Mouse (Mus musculus): ENCODE data around the gene Cypt1. TPM values are rescaled to one million over a fixed set of nuclear protein-coding genes. Genes with fewer than 3 reads are reported as not detected.

Gene Cypt1
- total RNA-seq (2014; rRNA removed; ENCODE audit: low replicate concordance), result not detected in 2 replicates
- polyA plus RNA-seq (2015; fragmentation: Nextera tagmentation; extraction: Ambion mirVana), result not detected in 2 replicates

DNA sequence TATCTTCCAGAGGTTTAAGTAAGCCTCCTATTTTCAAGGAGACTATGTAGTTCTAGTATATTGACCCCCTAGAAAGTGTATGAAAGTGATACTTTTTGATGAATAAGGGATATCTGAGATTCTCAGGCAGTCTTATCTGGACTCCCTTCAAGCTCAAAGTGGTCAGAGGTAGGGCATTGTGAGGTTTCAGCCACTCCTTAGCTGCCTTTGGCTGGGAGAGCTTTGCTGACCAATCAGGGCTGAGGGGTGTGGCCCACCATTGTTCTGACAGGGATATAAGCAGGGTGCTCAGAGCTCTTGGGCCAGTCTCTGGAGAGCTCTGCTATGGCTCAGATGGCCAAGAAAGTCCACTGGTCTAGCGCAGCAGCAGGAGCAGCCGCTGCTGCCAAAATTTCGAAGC is at the start of gene Cypt1:
Gene Cypt1 (plus strand): TSS at position 301 of the 400 bp plus-strand sequence.
- Histone ChIP-seq H3K4me2 (ENCODE audit: low read depth, low read length) (no peak within 1 kb of the TSS), H3K27me3 (ENCODE audit: control insufficient read depth, insufficient read depth, low read length) (no peaks in the 10 kb centered on the region), H3K36me3 (replicated peaks; ENCODE audit: control insufficient read depth, insufficient read depth, low read length) (no peaks in the 10 kb centered on the region), H3K9me3 (replicated peaks; ENCODE audit: control insufficient read depth, low read length) (no peaks in the 10 kb centered on the region), H3K4me3 (ENCODE audit: low read depth, low read length) (no peak within 1 kb of the TSS), H3K4me1 (ENCODE audit: control insufficient read depth, insufficient read depth) (no peaks in the 10 kb centered on the region), H3K27ac (ENCODE audit: low read depth) (no peak within 1 kb of the TSS), H3K9ac (replicated peaks; ENCODE audit: low read depth, low read length) (no peak within 1 kb of the TSS)
- 86% methylated on average over 3 of the region's 3 CpGs for WGBS
- ATAC-seq (ENCODE audit: insufficient read depth, low read depth), result no peak
- DNase-seq (ENCODE audit: low spot score), result no peak
- TF ChIP-seq CTCF (IDR thresholded peaks at IDR 0.05; ENCODE audit: low read depth) (no peak), EP300 (IDR thresholded peaks at IDR 0.05; ENCODE audit: low read depth) (no peak)

DNA sequence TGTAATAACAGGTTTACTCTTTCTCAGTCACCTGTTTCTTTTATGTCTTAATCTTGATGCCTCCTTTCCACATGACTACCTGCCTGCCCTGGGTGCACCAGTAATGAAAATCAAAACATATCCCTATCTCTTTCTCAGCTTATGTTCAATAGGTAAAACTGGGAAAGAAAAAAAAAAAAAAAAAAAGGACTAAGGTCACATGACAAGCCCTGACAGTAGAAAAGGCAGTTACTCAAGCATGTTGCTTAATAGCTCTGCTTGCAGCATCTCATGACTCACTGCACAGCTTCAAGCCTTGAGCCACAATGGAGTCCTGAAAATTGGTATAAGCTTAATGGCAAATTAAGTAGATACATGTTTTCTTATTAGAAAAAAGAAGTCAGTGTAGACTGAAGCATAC is 24.1 kb downstream of the Cypt1 start:
- Histone ChIP-seq H3K4me3 (ENCODE audit: low read depth, low read length) (no peak overlapping the region), H3K36me3 (replicated peaks; ENCODE audit: control insufficient read depth, insufficient read depth, low read length) (no peaks in the 10 kb centered on the region), H3K4me2 (ENCODE audit: low read depth, low read length) (no peak overlapping the region), H3K27ac (ENCODE audit: low read depth) (no peak overlapping the region), H3K27me3 (ENCODE audit: control insufficient read depth, insufficient read depth, low read length) (no peaks in the 10 kb centered on the region), H3K4me1 (ENCODE audit: control insufficient read depth, insufficient read depth) (no peaks in the 10 kb centered on the region), H3K9me3 (replicated peaks; ENCODE audit: control insufficient read depth, low read length) (no peaks in the 10 kb centered on the region), H3K9ac (replicated peaks; ENCODE audit: low read depth, low read length) (no peak overlapping the region)
- TF ChIP-seq EP300 (IDR thresholded peaks at IDR 0.05; ENCODE audit: low read depth) (no peak), CTCF (IDR thresholded peaks at IDR 0.05; ENCODE audit: low read depth) (no peak)
- no peak for DNase-seq (ENCODE audit: low spot score)
- no peak for ATAC-seq (ENCODE audit: insufficient read depth, low read depth)

DNA sequence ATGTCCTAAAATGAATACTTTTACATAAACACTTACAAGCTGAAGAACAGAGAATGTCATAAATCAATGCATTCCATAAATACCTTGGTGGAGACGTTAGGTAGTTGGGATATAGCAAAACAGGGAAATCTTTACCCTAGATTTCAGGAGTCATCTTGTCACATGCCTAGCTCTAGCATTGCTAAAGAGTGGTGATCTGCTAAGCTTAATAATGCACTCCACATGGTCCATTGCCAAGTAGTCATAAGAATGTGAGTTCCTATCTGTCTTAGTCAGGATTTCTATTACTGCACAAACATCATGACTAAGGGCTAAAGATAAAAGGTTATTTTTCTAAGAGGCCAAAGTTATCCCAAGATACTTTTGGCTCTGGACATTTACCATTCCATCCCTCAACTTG is 34.4 kb downstream of the Cypt1 start:
- 21% methylated on average over 1 of the region's 1 CpGs for WGBS
- no peak for ATAC-seq (ENCODE audit: insufficient read depth, low read depth)
- DNase-seq (ENCODE audit: low spot score), result no peak

DNA sequence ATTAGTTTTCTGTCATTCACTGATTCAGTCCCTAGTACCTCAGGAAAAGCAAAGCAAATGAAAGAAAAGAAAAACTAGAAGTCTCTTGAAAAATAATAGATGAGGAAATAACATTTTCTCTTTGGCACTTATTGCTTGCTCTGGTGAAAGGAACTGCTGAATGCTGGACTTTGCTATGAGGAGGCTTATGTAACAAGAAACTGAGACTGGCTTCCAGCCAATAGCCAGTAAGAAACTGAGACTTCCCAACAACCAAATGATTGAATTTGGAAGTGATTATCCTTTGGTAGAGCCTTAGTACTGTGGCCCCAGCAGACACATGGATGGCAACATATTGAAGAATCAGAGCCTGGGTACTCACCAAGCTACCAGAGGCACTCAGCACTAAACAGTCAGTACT is 35.8 kb downstream of the Cypt1 start:
- TF ChIP-seq EP300 (IDR thresholded peaks at IDR 0.05; ENCODE audit: low read depth) (no peak), CTCF (IDR thresholded peaks at IDR 0.05; ENCODE audit: low read depth) (no peak)
- Histone ChIP-seq H3K27ac (ENCODE audit: low read depth) (no peak overlapping the region), H3K9ac (replicated peaks; ENCODE audit: low read depth, low read length) (no peak overlapping the region), H3K4me3 (ENCODE audit: low read depth, low read length) (no peak overlapping the region), H3K9me3 (replicated peaks; ENCODE audit: control insufficient read depth, low read length) (no peaks in the 10 kb centered on the region), H3K4me2 (ENCODE audit: low read depth, low read length) (no peak overlapping the region), H3K4me1 (ENCODE audit: control insufficient read depth, insufficient read depth) (no peaks in the 10 kb centered on the region), H3K36me3 (replicated peaks; ENCODE audit: control insufficient read depth, insufficient read depth, low read length) (no peaks in the 10 kb centered on the region), H3K27me3 (ENCODE audit: control insufficient read depth, insufficient read depth, low read length) (no peaks in the 10 kb centered on the region)
- no peak for DNase-seq (ENCODE audit: low spot score)
- ATAC-seq (ENCODE audit: insufficient read depth, low read depth), result no peak

More for the DNA sequence above, 34.4 kb downstream of the Cypt1 start:
- no peak overlapping the region for H3K27ac ChIP-seq (ENCODE audit: low read depth)
- H3K4me1 ChIP-seq (ENCODE audit: control insufficient read depth, insufficient read depth), result no peaks in the 10 kb centered on the region
- no peak overlapping the region for H3K4me3 ChIP-seq (ENCODE audit: low read depth, low read length)
- H3K27me3 ChIP-seq (ENCODE audit: control insufficient read depth, insufficient read depth, low read length), result no peaks in the 10 kb centered on the region
- no peak overlapping the region for H3K4me2 ChIP-seq (ENCODE audit: low read depth, low read length)
- no peaks in the 10 kb centered on the region for H3K9me3 ChIP-seq (replicated peaks; ENCODE audit: control insufficient read depth, low read length)
- H3K36me3 ChIP-seq (replicated peaks; ENCODE audit: control insufficient read depth, insufficient read depth, low read length), result no peaks in the 10 kb centered on the region
- TF ChIP-seq CTCF (IDR thresholded peaks at IDR 0.05; ENCODE audit: low read depth) (no peak), EP300 (IDR thresholded peaks at IDR 0.05; ENCODE audit: low read depth) (no peak)
- H3K9ac ChIP-seq (replicated peaks; ENCODE audit: low read depth, low read length), result no peak overlapping the region

Other genes with a start within 250 kb of the Cypt1 start
- gene Maoa, start 96.8 kb downstream of the Cypt1 start, total RNA-seq (2014; rRNA removed; ENCODE audit: low replicate concordance), result 2.4 and 6.6 TPM in 2 replicates
- 3.4 and 3.6 TPM in 2 replicates for gene Maoa, start 96.8 kb downstream of the Cypt1 start, polyA plus RNA-seq (2015; fragmentation: Nextera tagmentation; extraction: Ambion mirVana)